Mouse (Mus musculus) c-Kit-negative CD71-positive TER-119-positive erythroid progenitor cells, embryonic 14.5 days (primary cell): ENCODE measurements at regions not wholly inside any gene's neighbourhood (a gene's known extent, or its start where the extent isn't known, plus 50 kb on each side); places are given as distances from the start of the nearest gene placed in this dataset.

Experiments
- DNase-seq: peaks from one replicate; pipeline ENCODE4 v3.0.0-alpha.2; 2013; ENCODE audit warnings: low read depth, low spot score

DNA sequence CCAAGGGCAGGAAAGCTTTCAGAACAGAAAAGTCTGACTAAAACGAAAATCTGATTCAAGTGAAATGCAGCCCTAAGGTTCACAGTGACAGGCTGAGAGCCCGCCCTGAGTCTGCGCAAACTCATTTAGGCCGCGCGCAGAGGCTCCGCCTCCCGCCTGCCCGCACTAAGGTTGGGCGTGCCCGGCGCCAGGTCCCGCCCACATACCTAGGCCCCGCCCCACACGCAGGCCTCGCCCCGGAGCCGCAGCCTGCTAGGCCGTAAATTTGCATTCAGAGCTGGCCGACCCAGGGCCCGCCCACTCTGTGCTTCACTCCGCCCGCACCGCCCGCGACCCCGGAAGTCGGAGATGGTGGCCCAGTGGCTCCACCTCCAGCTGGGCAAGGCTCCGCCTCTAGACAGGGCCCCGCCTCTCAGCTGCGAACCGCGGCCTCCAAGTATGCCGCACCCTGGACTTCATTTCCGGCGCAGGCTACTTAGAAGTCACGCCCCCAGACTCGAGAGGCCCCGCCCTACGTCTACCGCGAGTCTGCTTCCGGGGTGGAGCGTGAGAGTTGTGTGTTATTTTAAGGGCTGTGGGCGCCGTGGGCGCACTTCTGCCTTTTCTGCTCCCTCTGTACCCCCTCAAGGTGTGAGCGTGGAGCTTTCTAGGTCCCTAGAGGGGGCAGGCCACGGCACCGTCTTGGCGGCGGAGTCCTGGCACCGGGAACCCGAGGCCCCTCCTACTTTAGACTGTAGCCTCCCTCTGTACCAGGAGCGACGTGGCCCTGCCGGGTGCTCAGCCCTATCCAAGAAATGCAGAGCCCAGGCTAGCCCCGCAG, 52.3 kb upstream of the Wnt7b start:
- DNase-seq, result peak; percentile 94

DNA sequence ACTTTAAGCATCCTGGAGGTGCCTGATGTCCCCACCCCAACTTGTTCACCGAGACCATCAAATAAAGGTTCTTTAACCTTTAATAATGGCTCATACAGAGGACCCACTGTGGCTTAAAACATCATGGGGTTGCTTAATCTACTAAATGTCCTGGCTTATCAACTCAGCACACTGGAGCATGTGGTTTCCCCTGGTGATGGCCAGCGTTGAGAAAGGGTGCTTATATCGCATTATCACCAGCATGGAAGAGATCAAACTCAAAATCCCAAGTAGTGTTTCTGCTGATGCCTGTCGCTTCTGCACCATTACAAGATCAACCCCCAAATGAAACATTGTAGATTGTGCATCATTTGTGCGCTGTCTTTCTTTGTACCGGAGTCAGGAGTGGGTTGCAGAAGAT, 53.2 kb upstream of the Wnt7b start:
- peak; percentile 25 for DNase-seq

DNA sequence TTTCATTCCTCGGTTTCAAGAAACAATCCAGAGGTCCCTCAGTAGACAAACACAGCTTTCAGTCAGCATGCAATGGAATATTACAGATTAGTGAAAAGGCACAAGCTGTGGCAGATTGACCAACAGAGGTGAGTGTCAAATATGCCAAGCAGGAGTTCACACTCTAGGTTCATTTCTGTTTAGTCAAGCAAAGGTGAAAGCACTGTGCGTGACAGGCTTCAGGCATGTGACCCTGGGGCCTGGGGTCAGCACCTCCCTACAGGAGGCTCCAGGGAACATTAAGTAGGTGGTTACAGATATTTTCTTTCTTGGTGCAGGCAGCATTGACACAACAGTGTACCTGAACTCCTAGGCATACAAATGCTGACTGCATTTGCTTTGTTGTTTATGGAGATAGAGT, 57.3 kb upstream of the Wnt7b start:
- DNase-seq, result no peak

DNA sequence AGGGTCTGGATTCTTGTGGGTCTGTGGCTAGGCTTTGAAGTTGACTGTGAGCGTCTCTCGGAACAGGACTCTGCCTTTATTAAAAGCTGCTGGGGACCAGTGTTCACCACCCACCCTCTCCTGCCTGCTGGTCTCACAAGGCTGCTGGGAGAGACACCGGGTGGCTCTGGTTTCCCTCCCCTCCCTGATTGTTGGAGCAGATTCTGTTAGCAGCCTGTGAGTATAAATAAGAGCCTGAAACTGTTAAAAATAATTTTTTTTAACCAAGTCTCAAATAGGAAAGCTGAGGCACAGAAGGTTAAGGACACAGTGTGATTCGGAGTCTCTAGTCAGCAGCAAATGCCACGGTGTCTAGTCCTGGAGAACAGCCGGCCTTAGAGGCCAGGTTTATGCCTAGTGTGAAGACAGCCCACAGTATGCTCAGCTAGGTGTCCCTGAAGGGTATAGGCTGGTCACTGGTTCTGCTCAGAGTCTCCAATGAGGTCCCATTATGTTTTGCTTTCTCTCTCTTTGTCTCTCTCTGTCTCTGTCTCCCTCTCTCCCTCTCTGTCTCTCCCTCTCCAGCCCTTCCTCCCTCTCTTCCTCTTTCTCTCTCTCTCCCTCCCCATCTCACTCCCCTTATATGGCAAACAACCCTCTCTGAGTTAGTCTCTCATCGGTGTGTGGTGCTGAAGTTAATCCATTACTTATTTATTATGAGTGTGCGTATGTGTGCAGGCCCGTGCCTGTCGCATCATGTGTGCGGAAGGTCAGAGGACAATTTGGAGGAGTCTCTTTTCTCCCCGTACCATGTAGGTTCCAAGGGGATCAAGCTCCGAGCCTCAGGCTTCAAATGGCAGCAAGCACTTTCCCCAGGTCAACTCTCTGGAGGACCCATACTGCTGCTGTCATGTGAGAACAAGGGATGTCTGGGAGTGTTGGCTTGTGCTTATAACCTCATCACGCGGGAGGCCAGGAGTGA, 59.1 kb upstream of the Wnt7b start:
- no peak for DNase-seq

DNA sequence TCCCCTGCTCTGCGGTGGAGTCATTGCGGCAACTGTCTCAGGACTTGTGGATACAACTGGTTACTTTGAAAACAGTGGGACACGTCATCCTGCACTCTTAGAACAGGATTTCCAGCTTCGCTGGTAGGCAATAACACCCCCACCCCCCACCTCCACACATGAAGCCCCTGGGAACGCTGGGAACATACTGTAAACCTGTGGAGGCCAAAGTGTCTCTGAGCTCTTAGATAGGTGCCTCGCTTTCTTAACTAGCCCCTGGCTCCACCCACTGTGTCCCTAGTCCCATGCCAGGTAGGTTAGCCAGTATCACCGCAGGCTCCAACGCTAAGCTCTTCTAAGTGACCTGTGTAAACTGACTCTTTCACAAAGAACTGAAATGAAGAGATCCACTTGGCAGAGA, 63.1 kb upstream of the Wnt7b start:
- no peak for DNase-seq

DNA sequence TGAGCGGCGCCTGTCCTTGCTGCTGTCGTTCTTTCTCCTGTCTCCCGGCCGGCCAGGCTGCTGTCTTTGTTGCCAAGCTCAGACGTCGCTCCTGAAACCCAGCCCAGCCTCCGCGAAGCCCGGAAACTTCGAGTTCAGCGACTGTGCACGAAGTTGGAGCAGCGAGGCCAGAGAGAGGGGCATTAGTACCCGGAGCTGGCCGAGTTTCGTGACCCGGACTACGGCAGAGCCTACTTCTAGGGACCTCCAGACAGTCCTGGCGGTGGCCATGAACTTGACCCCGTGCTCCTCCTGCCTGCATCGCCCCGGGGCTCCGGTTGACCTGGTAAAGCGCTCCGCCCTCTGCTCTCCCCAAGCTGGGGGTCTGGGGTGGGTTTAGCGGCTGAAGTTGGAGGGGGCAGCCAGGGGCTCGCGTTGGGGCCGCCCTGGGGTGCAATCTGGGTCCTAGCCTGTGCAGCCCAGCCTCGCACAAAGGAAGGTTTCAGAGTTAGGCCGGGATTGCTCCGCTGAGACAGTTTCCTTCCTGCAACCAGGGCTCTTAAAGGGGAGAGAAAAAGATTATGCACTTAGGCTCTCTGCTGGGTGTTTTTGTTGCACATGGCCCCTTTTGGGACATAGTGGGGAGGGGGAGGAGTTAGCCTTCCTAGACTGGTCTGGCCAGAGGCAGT, 63.8 kb upstream of the Wnt7b start:
- DNase-seq, result no peak

DNA sequence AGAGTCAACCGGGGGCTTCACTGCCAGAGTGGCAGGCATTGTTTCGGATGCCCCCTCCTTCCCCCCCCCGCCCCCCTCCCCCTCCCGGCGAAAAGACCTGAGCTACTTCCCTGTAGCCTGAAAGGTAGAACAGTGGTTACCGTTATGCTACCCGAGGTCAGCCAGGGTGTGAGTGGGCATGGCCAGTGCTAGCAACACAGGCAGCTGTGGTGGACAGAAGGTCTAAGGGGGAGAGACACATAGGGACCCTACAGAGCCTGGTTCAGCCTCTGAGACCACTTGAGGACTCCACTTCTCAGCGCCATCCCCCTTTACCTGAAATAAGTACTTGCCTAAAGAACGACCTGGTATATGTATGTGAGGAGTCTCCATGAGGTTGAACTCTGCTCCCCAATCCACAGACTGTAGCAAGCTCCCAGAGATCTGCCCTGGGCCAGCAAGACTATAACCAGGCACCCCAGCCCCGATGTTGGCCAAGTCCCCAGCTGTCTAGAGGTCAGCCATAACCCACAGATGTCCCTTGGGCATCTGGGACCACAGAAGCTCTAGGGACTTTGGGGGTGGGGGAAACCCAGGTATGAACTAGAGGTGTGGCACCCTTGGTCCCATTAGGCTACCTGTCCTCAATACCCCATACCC, 64.5 kb upstream of the Wnt7b start:
- DNase-seq, result no peak

DNA sequence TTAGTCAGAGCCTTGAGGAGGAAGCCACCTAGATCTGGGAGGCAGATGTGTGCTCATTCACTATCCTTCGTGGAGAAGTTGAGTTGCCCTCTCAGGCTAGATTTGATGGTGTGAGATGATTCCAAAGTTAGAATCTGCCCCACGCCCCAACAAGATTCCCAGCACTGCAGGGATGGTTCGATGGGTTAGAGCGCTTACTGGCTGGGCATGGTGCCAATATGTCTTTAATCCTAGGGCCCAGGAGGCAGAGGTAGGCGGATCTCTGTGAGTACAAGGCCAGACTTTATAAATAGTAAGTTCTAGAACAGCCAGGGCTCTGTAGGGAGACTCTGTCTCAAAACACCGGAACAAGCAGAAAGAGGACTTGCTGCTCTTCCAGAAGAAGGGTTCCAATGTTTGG, 65.3 kb upstream of the Wnt7b start:
- no peak for DNase-seq

DNA sequence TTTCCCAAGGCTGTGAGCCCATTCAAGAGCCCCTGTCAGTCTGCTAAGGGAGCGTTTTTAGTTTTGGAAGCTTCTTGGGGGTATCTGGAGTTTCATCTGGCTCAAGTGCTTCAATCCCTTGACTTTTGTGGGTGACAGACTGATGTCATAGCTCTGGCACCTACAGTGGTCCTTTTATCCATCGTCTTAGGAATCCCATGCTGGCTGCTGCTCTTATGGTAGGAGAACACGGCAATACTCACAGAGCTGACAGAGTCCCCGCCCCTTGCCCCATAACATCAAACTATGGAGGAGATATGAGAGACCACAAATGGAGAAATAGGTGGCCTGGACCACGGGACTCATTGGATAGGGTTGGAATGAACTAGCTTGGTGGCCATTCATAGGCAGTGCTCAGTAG, 68.0 kb upstream of the Wnt7b start:
- DNase-seq, result no peak

DNA sequence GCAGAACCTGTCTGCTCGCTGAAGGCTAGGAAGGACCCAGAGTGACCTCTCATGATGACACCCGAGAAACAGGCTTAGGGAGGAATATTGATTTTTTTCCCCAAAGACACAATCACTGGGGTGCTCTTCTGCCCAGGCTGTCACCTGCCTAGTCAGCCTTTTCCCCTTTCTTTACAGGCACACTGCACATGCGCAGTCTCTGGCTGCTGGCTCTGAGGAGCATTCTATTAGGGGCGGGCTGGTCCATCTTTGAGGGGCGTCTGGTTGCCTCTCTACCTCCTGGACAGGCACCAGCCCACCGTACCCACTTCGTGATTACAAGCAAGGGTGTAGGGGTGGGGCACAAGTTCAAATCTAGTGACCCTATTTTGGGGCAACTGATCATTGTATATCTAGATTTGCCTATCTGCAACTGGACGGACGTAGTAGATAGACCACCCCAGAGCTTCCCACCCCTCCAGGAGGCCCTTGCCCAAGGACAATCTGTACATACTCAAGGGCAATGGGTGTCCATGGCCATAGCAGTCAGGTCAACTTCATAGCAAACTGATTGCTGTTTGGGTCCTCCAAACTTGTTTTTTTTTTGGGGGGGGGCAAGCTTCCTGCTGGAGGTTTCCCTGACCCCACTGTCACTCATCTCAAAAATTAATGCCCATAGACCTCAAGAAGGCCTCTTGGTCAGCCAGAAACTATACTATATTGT, 69.6 kb upstream of the Wnt7b start:
- DNase-seq, result no peak

DNA sequence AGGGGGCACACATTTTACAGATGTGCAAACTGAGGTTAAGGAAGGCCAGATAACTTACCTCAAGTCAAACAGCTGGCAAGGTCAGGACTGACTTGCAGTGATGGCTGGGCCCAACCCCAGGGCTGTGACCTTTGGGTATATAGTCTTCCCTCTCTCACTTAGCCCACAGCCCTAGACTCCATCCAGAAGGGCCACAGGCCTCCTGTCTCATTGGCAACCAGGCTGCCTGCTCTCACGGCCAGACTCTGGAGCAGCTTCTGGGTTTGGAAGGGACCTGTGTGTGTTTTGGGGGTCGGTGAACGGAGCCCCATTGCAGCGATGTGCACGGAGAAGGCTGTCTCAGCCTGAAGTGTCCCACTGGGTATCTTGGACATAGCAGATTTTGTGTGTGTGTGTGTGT, 70.2 kb upstream of the Wnt7b start:
- DNase-seq, result no peak

DNA sequence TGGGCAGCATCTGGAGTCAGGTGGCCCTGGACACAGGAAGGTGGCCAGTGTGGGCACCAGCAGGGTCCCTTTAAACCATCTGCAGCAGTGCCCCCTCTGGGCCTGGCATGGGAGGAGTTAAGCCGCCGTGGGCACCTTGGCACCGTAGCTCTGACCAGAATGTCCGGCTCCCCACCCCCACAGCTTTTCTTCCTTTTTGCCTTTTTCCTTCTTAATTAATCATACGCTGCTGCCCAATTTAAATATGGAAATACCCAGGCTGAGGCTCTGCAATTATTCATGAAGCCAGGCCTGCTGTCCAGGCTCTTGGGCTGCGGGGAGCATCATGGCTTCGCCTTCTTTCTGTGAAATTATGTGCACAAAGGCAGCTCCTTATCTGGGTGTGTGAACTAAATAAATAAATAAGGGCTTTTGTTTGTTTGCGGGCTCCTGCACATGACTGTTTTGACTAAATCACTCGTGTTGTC, 70.6 kb upstream of the Wnt7b start:
- no peak for DNase-seq

DNA sequence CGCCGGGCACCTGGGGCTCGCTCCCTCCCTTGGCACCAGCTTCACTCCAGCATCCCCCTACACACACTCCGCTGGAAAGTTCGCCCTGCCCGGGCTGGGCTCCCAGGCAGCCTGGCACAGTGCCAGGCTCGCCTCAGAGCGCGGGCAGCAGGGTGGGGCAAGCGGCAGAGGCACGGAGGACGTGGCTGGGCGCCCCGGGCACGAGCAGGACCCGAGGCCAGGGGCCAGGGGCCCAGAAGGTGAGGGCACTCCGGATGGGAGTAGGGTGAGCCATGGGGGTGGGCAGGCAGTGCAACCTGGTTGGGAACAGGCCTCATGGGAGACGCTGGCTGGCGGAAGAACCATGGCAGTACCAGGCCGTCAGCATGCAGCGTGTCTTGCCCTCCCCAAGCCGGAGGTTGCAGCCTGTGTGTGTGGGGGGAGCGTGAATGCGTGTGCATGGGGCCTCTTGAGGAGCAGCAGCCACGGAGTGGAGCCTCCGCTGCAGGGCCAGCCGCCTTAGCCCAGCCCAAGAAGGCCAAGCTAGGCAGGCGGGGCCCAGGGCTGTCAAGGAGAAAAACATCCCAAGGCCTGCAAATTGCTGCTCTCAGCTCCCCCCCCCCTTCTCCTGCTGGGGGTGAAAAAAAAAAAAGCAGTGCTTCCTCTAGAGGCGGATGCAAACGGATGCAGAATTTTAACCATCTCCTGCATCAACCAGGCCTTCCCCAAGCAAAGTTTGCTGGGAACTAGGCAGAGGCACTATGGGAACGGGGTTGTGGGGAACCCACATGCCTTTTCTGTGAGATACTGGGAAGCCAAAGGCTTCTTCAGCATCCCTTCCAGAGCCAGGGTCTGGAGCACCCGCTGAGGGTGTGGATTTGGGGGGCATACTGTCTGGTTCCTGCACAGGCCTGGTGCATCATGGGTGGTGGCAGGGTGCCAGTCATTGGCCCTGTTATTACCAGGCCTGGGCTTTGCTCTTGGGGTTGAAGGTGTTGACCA, 71.4 kb upstream of the Wnt7b start:
- DNase-seq, result no peak

DNA sequence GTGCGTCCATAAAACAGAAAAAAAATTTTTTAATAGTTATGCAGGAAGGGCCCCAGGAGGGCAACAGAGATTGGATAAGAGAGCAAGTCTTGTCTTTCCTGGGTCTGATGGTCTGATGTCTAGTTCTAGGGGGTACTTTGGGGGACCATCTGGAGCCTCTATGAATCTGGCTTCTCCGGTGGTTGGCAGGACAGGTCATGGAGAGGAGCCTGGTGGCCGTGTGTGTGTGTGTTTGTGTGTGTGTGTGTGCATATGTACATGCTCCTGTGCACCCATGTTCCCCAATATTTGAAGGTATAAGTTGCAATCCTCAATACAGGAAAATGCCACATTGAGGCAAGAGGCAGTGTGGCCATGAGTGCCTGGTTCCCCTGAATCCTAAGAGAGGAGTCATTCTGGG, 72.5 kb upstream of the Wnt7b start:
- no peak for DNase-seq

DNA sequence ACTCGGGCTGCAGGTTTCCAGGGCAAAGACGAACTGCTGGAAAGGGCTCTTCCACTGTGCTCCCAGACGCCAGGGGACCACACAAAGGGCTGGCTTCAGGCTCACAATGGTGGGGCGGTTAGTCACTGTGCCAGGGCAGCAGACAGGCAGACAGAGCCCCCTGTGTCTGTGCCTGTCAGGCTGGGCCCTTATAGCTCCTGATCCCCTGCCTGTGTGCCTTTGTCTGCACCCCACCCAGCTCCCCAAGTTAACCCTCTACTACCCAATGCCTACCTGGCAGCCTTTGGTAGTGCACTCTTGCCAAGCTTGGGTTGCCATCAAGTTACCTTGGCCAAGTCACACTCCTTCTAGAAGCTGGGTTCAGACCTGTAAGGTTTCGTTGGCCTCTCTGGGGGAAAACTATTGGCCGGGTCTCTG, 73.5 kb upstream of the Wnt7b start:
- DNase-seq, result no peak

DNA sequence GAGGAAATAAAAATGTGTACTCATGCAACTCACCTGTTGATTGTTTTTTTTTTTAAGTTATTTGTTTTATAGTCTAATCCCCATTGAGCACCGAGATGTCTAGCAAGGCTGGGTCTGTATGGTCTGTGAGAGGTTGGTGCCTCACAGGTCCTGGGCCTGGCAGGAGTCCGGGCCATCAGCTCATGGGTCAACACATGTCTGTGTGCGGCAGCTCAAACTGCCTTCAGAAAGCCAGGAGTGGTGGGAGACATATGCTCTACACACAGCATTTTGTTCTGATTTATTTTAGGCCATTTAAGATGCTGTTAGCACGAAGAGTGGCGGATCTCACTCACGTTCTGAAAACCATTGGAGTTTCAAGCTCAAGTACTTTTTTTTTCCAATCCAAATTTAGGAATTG, 74.6 kb upstream of the Wnt7b start:
- no peak for DNase-seq

DNA sequence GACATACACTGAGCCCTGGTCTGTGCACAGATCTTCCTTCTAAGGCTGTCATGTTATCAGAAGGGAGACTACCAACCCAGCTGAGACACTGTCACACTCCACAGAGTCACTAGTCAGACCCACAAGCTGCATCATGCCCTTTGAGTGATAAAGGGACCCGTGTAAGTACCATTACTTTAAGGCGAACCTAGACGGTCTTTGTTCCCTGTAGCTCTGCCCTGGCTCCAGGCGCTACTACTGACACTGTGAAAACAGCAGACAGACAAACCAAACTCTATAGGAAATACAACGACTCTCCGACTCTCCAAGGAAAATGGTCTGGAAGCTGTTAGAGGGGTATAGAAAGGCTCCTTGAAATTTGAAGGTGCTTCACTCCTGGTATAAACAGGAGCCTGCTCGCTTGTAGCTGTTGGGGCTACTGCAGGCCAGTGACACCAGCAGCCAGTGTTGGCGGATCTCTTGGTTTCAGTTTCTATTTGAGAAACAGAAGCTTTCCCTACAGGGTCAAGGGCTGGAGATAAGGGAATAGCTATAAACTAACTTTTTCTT, 75.2 kb upstream of the Wnt7b start:
- DNase-seq, result no peak

DNA sequence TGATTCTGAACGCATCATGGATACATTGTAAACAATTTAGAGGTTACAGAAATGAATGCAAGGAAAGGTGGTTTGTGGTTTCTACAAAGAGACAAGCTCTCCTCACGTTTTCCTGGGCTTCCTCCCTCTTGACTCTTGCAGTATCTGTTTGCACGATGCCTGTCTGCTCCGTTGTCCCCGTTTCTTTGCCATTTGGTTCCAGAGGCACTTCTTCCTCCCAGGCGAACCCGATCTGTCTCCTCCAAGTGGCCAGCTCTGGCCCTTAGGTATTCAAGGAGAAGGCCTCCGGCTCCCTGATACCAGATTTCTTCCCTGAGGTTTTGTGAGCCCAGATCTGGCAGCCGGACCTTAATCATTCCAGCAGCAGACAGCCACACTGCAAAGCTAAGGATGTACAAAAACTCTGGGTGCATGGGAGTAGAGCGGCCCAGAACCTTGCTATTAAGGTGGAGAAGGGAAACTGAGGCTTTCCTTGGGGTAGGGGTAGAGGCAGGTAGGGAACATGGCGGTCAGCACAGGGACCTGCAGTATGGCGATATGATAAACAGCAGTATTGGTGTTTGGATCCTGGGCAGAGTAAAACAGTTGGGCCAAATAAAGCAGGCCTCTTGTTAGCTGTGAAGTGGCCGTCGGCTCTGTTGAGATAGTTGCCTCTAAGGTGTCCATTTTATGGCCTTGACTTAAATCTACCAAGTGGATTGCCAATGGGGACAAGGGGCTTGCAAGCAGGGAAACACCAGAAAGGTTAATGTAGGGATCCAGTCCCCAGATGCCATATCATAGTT, 76.0 kb upstream of the Wnt7b start:
- no peak for DNase-seq
